Mouse (Mus musculus): ENCODE measurements around the gene Flg. TPM values are rescaled to one million over a fixed set of nuclear protein-coding genes. Genes with fewer than 3 reads are reported as not detected.

Gene Flg
- not detected in 2 replicates for total RNA-seq (2021)
- long read RNA-seq, experiment 1, result 0 reads
- long read RNA-seq, experiment 2, result 0 reads

GRCm38 (mm10) chr3:93273223-93273622 lies at the start of gene Flg:
Gene Flg (plus strand): TSS chr3:93273523.
- no peak for DNase-seq

DNA sequence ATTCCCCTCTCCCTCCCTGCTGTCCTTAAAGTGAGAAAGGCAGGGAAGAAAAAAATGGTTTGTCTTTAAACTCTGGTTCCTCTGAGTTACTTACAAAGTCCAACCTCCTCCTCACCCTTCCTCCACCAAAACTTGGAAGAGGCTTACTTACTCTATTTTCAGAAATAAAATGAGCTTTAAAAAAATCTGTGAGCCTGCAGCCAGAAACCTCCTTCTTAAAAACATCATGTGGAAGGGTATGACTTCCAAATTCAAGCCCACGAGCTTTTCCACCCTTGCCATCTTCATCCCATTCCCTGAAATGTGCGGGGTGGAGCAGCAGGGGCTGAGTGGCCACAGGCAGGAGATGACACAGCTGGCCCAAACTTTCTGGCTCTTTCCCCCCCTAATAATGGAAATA lies 24.2 kb downstream of the Flg start:
- DNase-seq, result no peak

DNA sequence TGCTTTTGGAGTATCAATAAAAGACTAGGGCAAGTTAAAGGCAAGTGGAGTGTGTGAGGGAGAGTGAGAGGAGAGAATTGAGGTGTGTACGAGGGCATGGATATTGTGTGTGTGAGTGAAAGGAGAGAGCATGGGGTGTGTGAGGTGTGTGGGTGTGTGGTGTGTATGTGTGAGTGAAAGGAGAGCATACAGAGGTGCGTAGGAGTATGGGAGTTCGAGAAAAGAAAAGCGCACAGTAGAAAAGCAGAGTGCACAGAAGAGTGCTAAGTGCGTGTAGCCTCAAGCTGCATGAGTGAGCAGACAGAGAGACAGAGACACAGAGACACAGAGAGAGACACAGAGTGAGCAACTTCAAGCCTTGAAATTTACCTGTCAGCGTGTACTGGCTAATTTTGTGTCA lies 26.5 kb downstream of the Flg start:
- DNase-seq, result no peak

GRCm38 (mm10) chr3:93301896-93302295 lies 28.6 kb downstream of the Flg start:
- no peak for DNase-seq

DNA sequence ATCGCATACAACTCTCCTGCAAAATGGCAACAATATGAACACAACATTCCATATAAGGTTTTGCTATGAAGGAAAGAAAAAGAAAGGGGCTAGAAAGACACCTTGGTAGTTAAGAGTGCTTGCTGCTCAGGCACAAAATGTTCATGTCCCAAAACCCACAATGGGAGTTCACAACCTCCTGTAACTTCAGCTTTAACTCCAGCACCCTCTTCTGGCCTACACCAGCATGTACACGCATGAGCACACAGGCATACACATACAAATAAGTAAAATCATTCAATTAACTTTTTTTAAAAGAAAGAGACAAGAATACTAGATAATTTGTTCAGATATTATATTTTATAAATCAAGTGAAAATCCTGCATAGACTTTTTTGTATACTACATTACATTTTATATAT lies 32.8 kb downstream of the Flg start:
- peak; percentile 11 for DNase-seq

GRCm38 (mm10) chr3:93311371-93311770 lies 38.0 kb downstream of the Flg start:
- DNase-seq, result peak; percentile 13

- no peak for DNase-seq
Observed at GRCm38 (mm10) chr3:93314388-93314787, 41.1 kb downstream of the Flg start.

- no peak for DNase-seq
Observed at GRCm38 (mm10) chr3:93319449-93319848, 46.1 kb downstream of the Flg start, which contains the start of gene Hrnr. Gene Hrnr (plus strand): TSS chr3:93319749.

- DNase-seq, result no peak
Observed at GRCm38 (mm10) chr3:93337749-93338148, 64.4 kb downstream of the Flg start.

- DNase-seq, result no peak
Observed at GRCm38 (mm10) chr3:93340021-93340420, 66.7 kb downstream of the Flg start.

Other genes with a start within 250 kb of the Flg start
- gene Gm4858, start 204.7 kb upstream of the Flg start, total RNA-seq (2021), result not detected in 2 replicates
- not detected in 2 replicates for gene Crnn, start 128.7 kb upstream of the Flg start, total RNA-seq (2021)
- gene Flg2, start 76.2 kb upstream of the Flg start, total RNA-seq (2021), result not detected in 2 replicates
- gene Hrnr, start 46.2 kb downstream of the Flg start, total RNA-seq (2021), result not detected in 2 replicates
- gene Rptn, start 120.2 kb downstream of the Flg start, total RNA-seq (2021), result not detected in 2 replicates
- gene Tchh, start 168.8 kb downstream of the Flg start, total RNA-seq (2021), result 0.34 and 0.37 TPM in 2 replicates
- 0.15 TPM in 1 of 2 replicates, not detected in the other for gene Tchhl1, start 195.2 kb downstream of the Flg start, total RNA-seq (2021)
- gene S100a11, start 247.0 kb downstream of the Flg start, total RNA-seq (2021), result 217 and 219 TPM in 2 replicates